Mouse (Mus musculus): ENCODE results near the gene Dnaic1.

DNA sequence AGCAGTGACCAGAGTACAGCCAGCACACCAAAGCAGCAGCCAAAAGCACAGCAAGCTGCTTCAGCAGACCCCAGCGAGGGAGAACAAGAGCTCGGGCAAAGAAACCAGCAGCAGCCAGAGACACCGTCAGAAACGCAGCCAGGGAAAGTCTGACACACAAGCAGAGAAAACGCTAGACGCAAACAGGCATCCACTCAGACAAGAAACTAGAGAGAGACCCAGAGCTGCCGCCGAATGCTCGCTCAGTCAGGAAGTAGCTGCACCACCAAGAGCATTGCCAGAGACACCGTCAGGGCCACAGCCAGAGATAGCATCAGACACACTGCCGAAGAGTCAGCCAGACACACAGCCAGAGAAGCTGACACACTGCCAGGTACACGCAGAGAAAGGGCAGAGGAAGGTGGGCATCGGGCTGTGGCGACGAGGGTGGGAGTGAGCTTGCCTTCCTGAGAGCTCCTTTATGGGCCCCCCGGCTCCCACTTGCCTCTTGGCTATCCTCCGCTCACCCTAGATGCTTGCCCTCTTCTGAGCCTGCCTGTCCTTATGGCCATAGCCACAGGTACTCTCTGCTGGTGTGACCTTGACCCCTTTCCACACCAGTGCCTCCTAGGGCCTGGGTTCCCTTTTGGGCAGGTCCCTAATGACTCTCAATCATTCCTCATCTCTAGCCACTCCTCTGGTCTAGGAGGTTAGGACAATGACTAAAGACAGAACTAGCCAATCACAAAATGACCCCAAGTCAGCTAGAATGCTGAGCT, 106.9 kb downstream of the Dnaic1 start:
- TF ChIP-seq CTCF (IDR thresholded peaks at IDR 0.05; ENCODE audit: insufficient read depth, low read depth, low read length) (no peak), POLR2A (IDR thresholded peaks at IDR 0.05; ENCODE audit: insufficient read depth, low read depth, low read length) (no peak)
